Mouse (Mus musculus) kidney, postnatal 14 days (tissue): ENCODE results near the gene Emc10.

ENCODE experiments used
- DNase-seq: peaks from one replicate; pipeline ENCODE4 v3.0.0; 2022; ENCODE audit warnings: mixed read lengths

The Emc10 gene

GRCm38 (mm10) chr7:44484109-44484508 lies 12.2 kb downstream of the Emc10 start:
- no peak for DNase-seq

GRCm38 (mm10) chr7:44482836-44483435 lies 13.4 kb downstream of the Emc10 start:
- no peak for DNase-seq

- no peak for DNase-seq
Observed at GRCm38 (mm10) chr7:44475046-44475614, 21.2 kb downstream of the Emc10 start.

- no peak for DNase-seq
Observed at GRCm38 (mm10) chr7:44474419-44474818, 21.9 kb downstream of the Emc10 start.

- DNase-seq, result no peak
Observed at GRCm38 (mm10) chr7:44472961-44473646, 23.2 kb downstream of the Emc10 start.

- DNase-seq, result no peak
Observed at GRCm38 (mm10) chr7:44472558-44472885, 23.8 kb downstream of the Emc10 start.

GRCm38 (mm10) chr7:44471880-44472557 lies 24.3 kb downstream of the Emc10 start:
- no peak for DNase-seq

- no peak for DNase-seq
Observed at GRCm38 (mm10) chr7:44470696-44471612, 25.4 kb downstream of the Emc10 start.

- no peak for DNase-seq
Observed at GRCm38 (mm10) chr7:44469677-44470675, 26.4 kb downstream of the Emc10 start.

GRCm38 (mm10) chr7:44468644-44469285 lies 27.6 kb downstream of the Emc10 start:
- DNase-seq, result no peak

- peak; percentile 97 for DNase-seq
Observed at GRCm38 (mm10) chr7:44467811-44468411, 28.4 kb downstream of the Emc10 start, which contains the start of gene Josd2. Gene Josd2 (plus strand): TSS chr7:44467980.

- no peak for DNase-seq
Observed at GRCm38 (mm10) chr7:44466888-44467311, 29.4 kb downstream of the Emc10 start.

- DNase-seq, result no peak
Observed at GRCm38 (mm10) chr7:44466006-44466887, 30.1 kb downstream of the Emc10 start.

GRCm38 (mm10) chr7:44465111-44465510 lies 31.2 kb downstream of the Emc10 start, which contains the start of gene Aspdh:
Gene Aspdh (plus strand): TSS chr7:44465391.
- peak; percentile 71 for DNase-seq

GRCm38 (mm10) chr7:44464511-44464910 lies 31.8 kb downstream of the Emc10 start:
- no peak for DNase-seq

- no peak for DNase-seq
Observed at GRCm38 (mm10) chr7:44463556-44464225, 32.6 kb downstream of the Emc10 start.

GRCm38 (mm10) chr7:44463056-44463425 lies 33.3 kb downstream of the Emc10 start:
- DNase-seq, result no peak

- peak; percentile 53 for DNase-seq
Observed at GRCm38 (mm10) chr7:44462218-44463055, 33.9 kb downstream of the Emc10 start.
